Mouse (Mus musculus): ENCODE measurements around the gene Mfge8. TPM values are rescaled to one million over a fixed set of nuclear protein-coding genes. Genes with fewer than 3 reads are reported as not detected.

The Mfge8 gene
- 6.9 and 7.0 TPM in 2 replicates for total RNA-seq (2017)

- peak; percentile 66 for ATAC-seq (ENCODE audit: extremely low read depth, insufficient number of reproducible peaks, low FRiP score, poor library complexity, severe bottlenecking)
Observed at GRCm38 (mm10) chr7:79148711-79149266, at the start of gene Mfge8. Gene Mfge8 (minus strand): TSS chr7:79149060.

- ATAC-seq (ENCODE audit: extremely low read depth, insufficient number of reproducible peaks, low FRiP score, poor library complexity, severe bottlenecking), result no peak
Observed at GRCm38 (mm10) chr7:79194560-79195413, 45.9 kb upstream of the Mfge8 start.

- ATAC-seq (ENCODE audit: extremely low read depth, insufficient number of reproducible peaks, low FRiP score, poor library complexity, severe bottlenecking), result no peak
Observed at GRCm38 (mm10) chr7:79193936-79194335, 45.1 kb upstream of the Mfge8 start.

GRCm38 (mm10) chr7:79191501-79191900 lies 42.6 kb upstream of the Mfge8 start:
- ATAC-seq (ENCODE audit: extremely low read depth, insufficient number of reproducible peaks, low FRiP score, poor library complexity, severe bottlenecking), result no peak

DNA sequence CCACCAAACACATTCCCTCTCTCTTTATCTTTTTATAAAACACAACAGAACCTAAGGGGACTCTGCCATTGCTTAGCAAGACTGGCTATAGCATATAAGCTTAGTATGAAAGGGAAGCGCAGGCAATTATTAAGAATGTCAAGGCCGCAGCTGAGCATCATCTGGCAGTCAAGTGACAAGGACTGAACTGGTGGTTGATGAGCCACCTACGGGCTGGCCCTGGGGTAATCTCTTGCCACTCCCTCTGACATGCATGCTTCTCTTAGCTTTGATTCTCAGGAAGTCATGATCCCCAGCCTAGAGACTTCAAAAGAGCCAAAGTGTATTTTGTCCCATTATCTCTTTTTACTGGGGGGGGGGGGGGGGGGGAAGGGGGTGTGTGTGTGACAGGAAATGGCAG lies 41.7 kb upstream of the Mfge8 start:
- ATAC-seq (ENCODE audit: extremely low read depth, insufficient number of reproducible peaks, low FRiP score, poor library complexity, severe bottlenecking), result 0 out of 2 replicates have a peak, but pooled peaks have one; percentile 36

GRCm38 (mm10) chr7:79189211-79189610 lies 40.4 kb upstream of the Mfge8 start:
- ATAC-seq (ENCODE audit: extremely low read depth, insufficient number of reproducible peaks, low FRiP score, poor library complexity, severe bottlenecking), result no peak

DNA sequence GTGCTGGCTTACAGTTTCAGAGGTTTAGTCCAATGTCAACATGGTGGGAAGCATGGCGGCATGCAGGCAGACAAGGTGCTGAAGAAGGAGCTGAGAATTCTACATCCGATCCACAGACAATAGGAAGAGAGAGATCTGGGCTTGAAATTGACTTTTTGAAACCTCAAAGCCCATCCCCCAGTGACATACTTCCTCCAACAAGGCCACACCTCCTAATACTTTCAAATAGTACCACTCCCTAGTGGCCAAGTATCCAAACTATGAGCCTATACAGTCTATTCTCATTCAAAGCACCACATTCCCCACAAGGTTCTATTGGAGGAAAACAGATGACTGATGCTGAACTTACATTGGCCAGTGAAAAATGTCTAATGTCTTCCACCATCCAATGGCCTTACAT lies 38.7 kb upstream of the Mfge8 start:
- ATAC-seq (ENCODE audit: extremely low read depth, insufficient number of reproducible peaks, low FRiP score, poor library complexity, severe bottlenecking), result no peak

- no peak for ATAC-seq (ENCODE audit: extremely low read depth, insufficient number of reproducible peaks, low FRiP score, poor library complexity, severe bottlenecking)
Observed at GRCm38 (mm10) chr7:79183417-79183816, 34.6 kb upstream of the Mfge8 start.

GRCm38 (mm10) chr7:79173800-79174199 lies 24.9 kb upstream of the Mfge8 start:
- no peak for ATAC-seq (ENCODE audit: extremely low read depth, insufficient number of reproducible peaks, low FRiP score, poor library complexity, severe bottlenecking)

GRCm38 (mm10) chr7:79171782-79172181 lies 22.9 kb upstream of the Mfge8 start:
- ATAC-seq (ENCODE audit: extremely low read depth, insufficient number of reproducible peaks, low FRiP score, poor library complexity, severe bottlenecking), result no peak

- ATAC-seq (ENCODE audit: extremely low read depth, insufficient number of reproducible peaks, low FRiP score, poor library complexity, severe bottlenecking), result no peak
Observed at GRCm38 (mm10) chr7:79167006-79167562, 18.2 kb upstream of the Mfge8 start.

DNA sequence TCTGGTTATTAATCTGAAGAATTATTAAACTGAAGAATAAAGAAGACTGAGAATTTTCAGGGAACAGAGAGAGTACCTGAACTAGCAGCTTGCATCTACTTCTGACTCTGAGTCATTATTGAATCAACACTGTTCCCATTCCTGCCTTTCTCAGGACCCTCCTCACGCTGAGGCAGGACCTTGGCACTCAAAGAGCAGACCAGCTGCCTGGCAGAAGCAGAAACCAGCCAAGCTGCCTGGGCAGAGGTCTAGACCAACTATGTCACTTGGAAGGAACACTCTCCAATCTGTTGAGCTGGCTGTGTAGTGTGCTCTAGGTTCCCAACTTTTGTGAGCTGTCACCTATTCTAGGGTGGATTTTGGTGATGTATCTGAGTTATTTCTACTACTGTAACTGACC lies 10.5 kb upstream of the Mfge8 start:
- ATAC-seq (ENCODE audit: extremely low read depth, insufficient number of reproducible peaks, low FRiP score, poor library complexity, severe bottlenecking), result no peak

DNA sequence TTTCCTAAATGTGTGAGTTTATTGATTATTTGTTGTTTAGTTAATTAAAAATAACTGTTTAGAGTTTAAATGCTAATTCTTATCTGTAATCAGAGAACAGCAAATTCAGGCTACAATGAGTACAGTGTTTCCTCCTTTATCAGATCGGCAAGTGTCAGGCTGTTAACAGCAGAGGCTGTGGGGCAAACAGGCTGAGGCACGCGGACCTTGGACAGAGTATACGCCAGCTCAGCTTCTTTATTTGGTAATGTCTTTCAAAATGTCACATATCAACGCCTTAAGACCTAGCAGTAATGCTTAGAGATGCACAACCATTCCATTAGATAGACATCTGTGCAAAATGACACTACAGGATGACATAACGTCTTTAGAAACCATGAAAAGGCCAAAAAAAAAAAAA lies 662 bp upstream of the Mfge8 start:
- no peak for ATAC-seq (ENCODE audit: extremely low read depth, insufficient number of reproducible peaks, low FRiP score, poor library complexity, severe bottlenecking)

GRCm38 (mm10) chr7:79147931-79148653 lies 768 bp downstream of the Mfge8 start:
- no peak for ATAC-seq (ENCODE audit: extremely low read depth, insufficient number of reproducible peaks, low FRiP score, poor library complexity, severe bottlenecking)

DNA sequence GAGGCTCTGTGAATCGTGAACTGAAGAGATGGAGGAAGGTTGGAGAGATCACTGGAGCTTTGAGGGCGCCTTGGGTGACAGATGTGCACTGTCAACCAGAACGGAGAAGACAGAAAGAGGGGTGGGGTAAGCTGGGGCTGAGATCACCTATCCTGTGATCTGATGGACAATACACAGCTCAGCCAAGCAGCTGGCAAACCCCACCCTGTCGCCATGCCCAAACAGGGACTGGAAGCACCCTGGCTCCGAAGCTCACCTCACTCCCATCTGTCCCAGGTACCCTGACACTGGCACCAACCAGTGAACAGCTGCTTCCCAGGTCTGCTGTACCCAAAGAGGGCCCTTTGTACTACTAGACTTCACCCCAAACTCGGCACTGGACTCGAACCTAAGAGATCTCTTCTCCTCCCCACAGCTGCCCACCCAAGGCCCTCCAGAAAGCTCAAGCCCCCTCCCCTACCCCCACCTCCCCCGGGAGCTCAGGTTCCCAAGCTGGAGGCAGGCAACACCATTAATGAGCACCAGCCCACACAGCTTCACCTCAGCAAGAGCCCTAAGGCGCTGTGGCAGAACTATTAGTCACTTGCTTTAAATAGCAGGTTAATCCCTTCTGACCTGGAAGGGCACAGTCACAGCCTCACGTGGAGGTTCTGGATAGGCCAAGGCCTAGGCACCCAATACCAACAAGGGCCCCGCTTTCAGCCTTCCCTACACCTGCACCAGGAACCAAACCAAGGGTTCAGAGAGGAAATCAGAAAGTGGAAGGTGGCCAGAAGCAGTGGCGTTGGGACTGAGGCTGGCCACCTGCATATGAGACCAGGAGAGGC lies 1.6 kb downstream of the Mfge8 start:
- no peak for ATAC-seq (ENCODE audit: extremely low read depth, insufficient number of reproducible peaks, low FRiP score, poor library complexity, severe bottlenecking)

DNA sequence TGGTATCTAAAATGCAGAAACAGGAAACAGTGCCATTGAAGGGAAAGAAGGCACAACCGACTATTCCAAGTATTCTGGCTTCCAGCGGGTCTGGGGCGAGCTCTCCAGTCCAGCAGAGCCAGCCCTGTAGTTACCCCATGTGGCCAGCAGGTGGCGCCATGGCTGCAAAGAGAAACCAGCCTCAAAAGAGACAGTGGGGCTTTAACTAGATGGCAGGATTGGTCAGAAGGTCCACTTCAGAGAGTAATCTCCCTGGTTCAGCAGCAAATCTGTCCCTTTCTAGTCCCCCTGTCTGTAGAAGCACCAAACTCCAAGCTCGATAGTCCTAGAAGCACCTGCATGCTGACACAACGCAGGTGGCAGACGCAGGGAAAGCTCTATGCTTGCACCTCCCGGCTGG lies 8.0 kb downstream of the Mfge8 start:
- ATAC-seq (ENCODE audit: extremely low read depth, insufficient number of reproducible peaks, low FRiP score, poor library complexity, severe bottlenecking), result peak; percentile 41; the same call in 1 of the 2 replicates

- no peak for ATAC-seq (ENCODE audit: extremely low read depth, insufficient number of reproducible peaks, low FRiP score, poor library complexity, severe bottlenecking)
Observed at GRCm38 (mm10) chr7:79139891-79140591, 8.8 kb downstream of the Mfge8 start.

DNA sequence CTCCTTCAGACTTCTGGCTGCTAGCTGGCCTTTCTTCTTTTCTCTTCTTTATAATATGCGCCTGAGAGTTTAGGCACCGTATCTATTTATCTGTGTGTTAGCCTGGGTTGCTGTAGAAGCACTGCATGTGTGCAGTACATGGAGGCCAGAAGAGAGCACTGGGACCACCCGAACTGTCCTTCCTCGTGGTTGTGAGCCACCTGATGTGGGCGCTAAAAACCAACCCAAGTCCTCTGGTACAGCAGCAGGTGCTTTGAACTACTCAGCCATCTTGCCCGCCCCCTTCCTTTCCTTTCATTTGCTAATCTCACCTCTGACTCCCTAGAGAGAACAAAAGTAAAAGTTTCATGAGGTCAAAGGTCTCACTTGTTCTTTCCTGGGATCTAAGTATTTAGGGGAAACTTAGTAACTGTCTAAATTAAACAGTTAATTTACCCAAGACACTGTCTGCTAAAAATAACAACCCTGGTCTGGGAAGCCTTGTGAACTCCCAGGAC lies 9.5 kb downstream of the Mfge8 start:
- ATAC-seq (ENCODE audit: extremely low read depth, insufficient number of reproducible peaks, low FRiP score, poor library complexity, severe bottlenecking), result no peak

All from neutrophil, adult 5-6 weeks (primary cell).